Mouse (Mus musculus) spleen, postnatal 10 days (tissue): ENCODE measurements at regions not wholly inside any gene's neighbourhood (a gene's known extent, or its start where the extent isn't known, plus 50 kb on each side); places are given as distances from the start of the nearest gene placed in this dataset.
"Not testable (repeated sequence)": the region's sequence is repeated elsewhere in the genome, so short reads cannot be mapped to it uniquely, and the experiment has no call there.

ENCODE experiments used
- DNase-seq, 2 experiments: peaks; one replicate each; pipeline ENCODE4 v3.0.0; 2021 to 2022; ENCODE audit warnings: low spot score in 2 of 2

- no peak for DNase-seq
Measured at GRCm38 (mm10) chr2:72615869-72616268, 139.9 kb downstream of the Cdca7 start.

GRCm38 (mm10) chr2:72616412-72616811 lies 140.5 kb downstream of the Cdca7 start:
- DNase-seq, result no peak

GRCm38 (mm10) chr2:72619446-72619845 lies 143.5 kb downstream of the Cdca7 start:
- DNase-seq, result no peak

- DNase-seq, result no peak
Measured at GRCm38 (mm10) chr2:72620182-72620652, 144.3 kb downstream of the Cdca7 start.

- DNase-seq, result no peak
Measured at GRCm38 (mm10) chr2:72627915-72628314, 152.0 kb downstream of the Cdca7 start.

GRCm38 (mm10) chr2:72628626-72629470 lies 152.9 kb downstream of the Cdca7 start:
- no peak for DNase-seq

- no peak for DNase-seq
Measured at GRCm38 (mm10) chr2:72629691-72630461, 153.9 kb downstream of the Cdca7 start.

GRCm38 (mm10) chr2:72637881-72638620 lies 162.1 kb downstream of the Cdca7 start:
- DNase-seq, result no peak

- no peak for DNase-seq
Measured at GRCm38 (mm10) chr2:72639022-72639421, 163.1 kb downstream of the Cdca7 start.

- DNase-seq, result no peak
Measured at GRCm38 (mm10) chr2:72641228-72641627, 165.3 kb downstream of the Cdca7 start.

GRCm38 (mm10) chr2:72644151-72644843 lies 168.3 kb downstream of the Cdca7 start:
- no peak for DNase-seq

GRCm38 (mm10) chr2:72647642-72648041 lies 171.7 kb downstream of the Cdca7 start:
- DNase-seq, result no peak

GRCm38 (mm10) chr2:72648294-72648693 lies 172.3 kb downstream of the Cdca7 start:
- DNase-seq, result no peak

GRCm38 (mm10) chr2:72655864-72656263 lies 179.9 kb downstream of the Cdca7 start:
- DNase-seq, result no peak

- DNase-seq, result no peak
Measured at GRCm38 (mm10) chr2:72657101-72657920, 181.4 kb downstream of the Cdca7 start.

GRCm38 (mm10) chr2:72662396-72662795 lies 186.4 kb downstream of the Cdca7 start:
- no peak for DNase-seq

GRCm38 (mm10) chr2:72662979-72663780 lies 187.2 kb downstream of the Cdca7 start:
- DNase-seq, result no peak

GRCm38 (mm10) chr2:72667396-72667795 lies 191.4 kb downstream of the Cdca7 start:
- not testable (repeated sequence) for DNase-seq
